Mouse (Mus musculus) c-Kit-positive CD71-negative TER-119-negative erythroid progenitor cells, embryonic 14.5 days (primary cell): ENCODE data around the gene Usp20.

Source experiments
- DNase-seq: peaks from one replicate; pipeline ENCODE4 v3.0.0-alpha.2; 2013; ENCODE audit warnings: low read depth

Usp20 gene

GRCm38 (mm10) chr2:31040487-31040886, 58.4 kb downstream of the Usp20 start:
- no peak for DNase-seq

- no peak for DNase-seq
Observed at GRCm38 (mm10) chr2:31041386-31041785, 59.3 kb downstream of the Usp20 start.

- no peak for DNase-seq
Observed at GRCm38 (mm10) chr2:31042881-31043280, 60.8 kb downstream of the Usp20 start.

- no peak for DNase-seq
Observed at GRCm38 (mm10) chr2:31043856-31044255, 61.8 kb downstream of the Usp20 start.

GRCm38 (mm10) chr2:31048037-31048436, 66.0 kb downstream of the Usp20 start:
- no peak for DNase-seq

- no peak for DNase-seq
Observed at GRCm38 (mm10) chr2:31052441-31052840, 70.4 kb downstream of the Usp20 start.

GRCm38 (mm10) chr2:31053426-31053825, 71.3 kb downstream of the Usp20 start:
- DNase-seq: no peak

- no peak for DNase-seq
Observed at GRCm38 (mm10) chr2:31053851-31054340, 71.8 kb downstream of the Usp20 start.

- no peak for DNase-seq
Observed at GRCm38 (mm10) chr2:31056070-31056469, 74.0 kb downstream of the Usp20 start.

- DNase-seq: no peak
Observed at GRCm38 (mm10) chr2:31057549-31058177, 75.6 kb downstream of the Usp20 start.

- DNase-seq: no peak
Observed at GRCm38 (mm10) chr2:31058443-31058842, 76.4 kb downstream of the Usp20 start.

GRCm38 (mm10) chr2:31060271-31060670, 78.2 kb downstream of the Usp20 start:
- no peak for DNase-seq

GRCm38 (mm10) chr2:31060787-31061730, 79.0 kb downstream of the Usp20 start:
- peak; percentile 58 for DNase-seq

- peak; percentile 63 for DNase-seq
Observed at GRCm38 (mm10) chr2:31061868-31062628, 80.0 kb downstream of the Usp20 start.

- no peak for DNase-seq
Observed at GRCm38 (mm10) chr2:31066019-31066789, 84.1 kb downstream of the Usp20 start.

GRCm38 (mm10) chr2:31067059-31067595, 85.0 kb downstream of the Usp20 start:
- DNase-seq: no peak

- no peak for DNase-seq
Observed at GRCm38 (mm10) chr2:31067696-31068245, 85.7 kb downstream of the Usp20 start.

GRCm38 (mm10) chr2:31068246-31069113, 86.4 kb downstream of the Usp20 start:
- DNase-seq: no peak

GRCm38 (mm10) chr2:31069114-31069445, 87.0 kb downstream of the Usp20 start:
- no peak for DNase-seq

GRCm38 (mm10) chr2:31069506-31069905, 87.4 kb downstream of the Usp20 start:
- no peak for DNase-seq
